Mouse (Mus musculus): ENCODE measurements around the gene Slc16a14. TPM values are rescaled to one million over a fixed set of nuclear protein-coding genes. Genes with fewer than 3 reads are reported as not detected.

Slc16a14 gene
- polyA plus RNA-seq, 1 experiment from 2014 or later = 2.4 TPM

GRCm38 (mm10) chr1:84925599-84925998, 9.3 kb downstream of the Slc16a14 start:
- no peaks in the 10 kb centered on the region for H3K9me3 ChIP-seq (ENCODE audit: control insufficient read depth, low read length)
- no peak overlapping the region for H3K4me2 ChIP-seq (ENCODE audit: low read depth)
- DNase-seq (ENCODE audit: low spot score) = no peak
- 85% methylated on average over 9 of the region's 9 CpGs for WGBS
- H3K9ac ChIP-seq (ENCODE audit: low read length) = no peak overlapping the region
- no peaks in the 10 kb centered on the region for H3K27me3 ChIP-seq (ENCODE audit: control insufficient read depth, insufficient read depth, low read length)
- H3K4me1 ChIP-seq (ENCODE audit: control insufficient read depth, insufficient read depth, low read length) = no peaks in the 10 kb centered on the region
- ATAC-seq (ENCODE audit: insufficient read depth, low FRiP score, low TSS enrichment) = no peak
- H3K36me3 ChIP-seq (ENCODE audit: control insufficient read depth, insufficient read depth, low read length) = no peaks in the 10 kb centered on the region
- H3K27ac ChIP-seq (ENCODE audit: low read depth, low read length) = no peak overlapping the region
- H3K4me3 ChIP-seq (ENCODE audit: low read depth, low read length) = no peak overlapping the region

GRCm38 (mm10) chr1:84924134-84924533, 10.8 kb downstream of the Slc16a14 start:
- no peak for DNase-seq (ENCODE audit: low spot score)
- H3K4me2 ChIP-seq (ENCODE audit: low read depth) = no peak overlapping the region
- no peaks in the 10 kb centered on the region for H3K27me3 ChIP-seq (ENCODE audit: control insufficient read depth, insufficient read depth, low read length)
- no peaks in the 10 kb centered on the region for H3K36me3 ChIP-seq (ENCODE audit: control insufficient read depth, insufficient read depth, low read length)
- H3K4me1 ChIP-seq (ENCODE audit: control insufficient read depth, insufficient read depth, low read length) = no peaks in the 10 kb centered on the region
- ATAC-seq (ENCODE audit: insufficient read depth, low FRiP score, low TSS enrichment) = no peak
- whole genome bisulfite sequencing = 77% methylated on average over 6 of the region's 6 CpGs
- H3K27ac ChIP-seq (ENCODE audit: low read depth, low read length) = no peak overlapping the region
- H3K9me3 ChIP-seq (ENCODE audit: control insufficient read depth, low read length) = no peaks in the 10 kb centered on the region
- H3K4me3 ChIP-seq (ENCODE audit: low read depth, low read length) = no peak overlapping the region
- no peak overlapping the region for H3K9ac ChIP-seq (ENCODE audit: low read length)

GRCm38 (mm10) chr1:84923432-84923831, 11.5 kb downstream of the Slc16a14 start:
- ATAC-seq (ENCODE audit: insufficient read depth, low FRiP score, low TSS enrichment) = no peak
- DNase-seq (ENCODE audit: low spot score) = no peak
- 82% methylated on average over 2 of the region's 2 CpGs for WGBS

GRCm38 (mm10) chr1:84918865-84919264, 16.1 kb downstream of the Slc16a14 start:
- no peak overlapping the region for H3K9ac ChIP-seq (ENCODE audit: low read length)
- ATAC-seq (ENCODE audit: insufficient read depth, low FRiP score, low TSS enrichment) = no peak
- 89% methylated on average over 3 of the region's 3 CpGs for WGBS
- H3K4me1 ChIP-seq (ENCODE audit: control insufficient read depth, insufficient read depth, low read length) = no peaks in the 10 kb centered on the region
- H3K36me3 ChIP-seq (ENCODE audit: control insufficient read depth, insufficient read depth, low read length) = no peaks in the 10 kb centered on the region
- no peak overlapping the region for H3K4me2 ChIP-seq (ENCODE audit: low read depth)
- no peak overlapping the region for H3K27ac ChIP-seq (ENCODE audit: low read depth, low read length)
- H3K4me3 ChIP-seq (ENCODE audit: low read depth, low read length) = no peak overlapping the region
- no peak for DNase-seq (ENCODE audit: low spot score)
- H3K27me3 ChIP-seq (ENCODE audit: control insufficient read depth, insufficient read depth, low read length) = no peaks in the 10 kb centered on the region
- H3K9me3 ChIP-seq (ENCODE audit: control insufficient read depth, low read length) = no peaks in the 10 kb centered on the region

More at GRCm38 (mm10) chr1:84923432-84923831, 11.5 kb downstream of the Slc16a14 start:
- Histone ChIP-seq H3K36me3 (ENCODE audit: control insufficient read depth, insufficient read depth, low read length) (no peaks in the 10 kb centered on the region), H3K9me3 (ENCODE audit: control insufficient read depth, low read length) (no peaks in the 10 kb centered on the region), H3K4me2 (ENCODE audit: low read depth) (no peak overlapping the region), H3K4me1 (ENCODE audit: control insufficient read depth, insufficient read depth, low read length) (no peaks in the 10 kb centered on the region), H3K4me3 (ENCODE audit: low read depth, low read length) (no peak overlapping the region), H3K9ac (ENCODE audit: low read length) (no peak overlapping the region), H3K27me3 (ENCODE audit: control insufficient read depth, insufficient read depth, low read length) (no peaks in the 10 kb centered on the region), H3K27ac (ENCODE audit: low read depth, low read length) (no peak overlapping the region)

- ATAC-seq (ENCODE audit: insufficient read depth, low FRiP score, low TSS enrichment) (no peak), DNase-seq (ENCODE audit: low spot score) (no peak)
- H3K9ac ChIP-seq (ENCODE audit: low read length) = no peak overlapping the region
- H3K27me3 ChIP-seq (ENCODE audit: control insufficient read depth, insufficient read depth, low read length) = no peaks in the 10 kb centered on the region
- no peak overlapping the region for H3K4me2 ChIP-seq (ENCODE audit: low read depth)
- no peaks in the 10 kb centered on the region for H3K9me3 ChIP-seq (ENCODE audit: control insufficient read depth, low read length)
- H3K36me3 ChIP-seq (ENCODE audit: control insufficient read depth, insufficient read depth, low read length) = no peaks in the 10 kb centered on the region
- WGBS = 94% methylated on average over 4 of the region's 4 CpGs
- H3K4me3 ChIP-seq (ENCODE audit: low read depth, low read length) = no peak overlapping the region
- H3K4me1 ChIP-seq (ENCODE audit: control insufficient read depth, insufficient read depth, low read length) = no peaks in the 10 kb centered on the region
- no peak overlapping the region for H3K27ac ChIP-seq (ENCODE audit: low read depth, low read length)
Measured at GRCm38 (mm10) chr1:84915010-84915409, 19.9 kb downstream of the Slc16a14 start.

- H3K27me3 ChIP-seq (ENCODE audit: control insufficient read depth, insufficient read depth, low read length) = no peaks in the 10 kb centered on the region
- no peak for ATAC-seq (ENCODE audit: insufficient read depth, low FRiP score, low TSS enrichment)
- H3K4me2 ChIP-seq (ENCODE audit: low read depth) = no peak overlapping the region
- no peaks in the 10 kb centered on the region for H3K36me3 ChIP-seq (ENCODE audit: control insufficient read depth, insufficient read depth, low read length)
- no peak overlapping the region for H3K9ac ChIP-seq (ENCODE audit: low read length)
- no peaks in the 10 kb centered on the region for H3K4me1 ChIP-seq (ENCODE audit: control insufficient read depth, insufficient read depth, low read length)
- H3K9me3 ChIP-seq (ENCODE audit: control insufficient read depth, low read length) = no peaks in the 10 kb centered on the region
- WGBS = 94% methylated on average over 11 of the region's 11 CpGs
- DNase-seq (ENCODE audit: low spot score) = no peak
- no peak overlapping the region for H3K4me3 ChIP-seq (ENCODE audit: low read depth, low read length)
- H3K27ac ChIP-seq (ENCODE audit: low read depth, low read length) = no peak overlapping the region
Measured at GRCm38 (mm10) chr1:84912571-84912970, 22.4 kb downstream of the Slc16a14 start.

- Histone ChIP-seq H3K9ac (ENCODE audit: low read length) (no peak overlapping the region), H3K4me2 (ENCODE audit: low read depth) (no peak overlapping the region), H3K4me1 (ENCODE audit: control insufficient read depth, insufficient read depth, low read length) (no peaks in the 10 kb centered on the region), H3K9me3 (ENCODE audit: control insufficient read depth, low read length) (no peaks in the 10 kb centered on the region), H3K27me3 (ENCODE audit: control insufficient read depth, insufficient read depth, low read length) (no peaks in the 10 kb centered on the region), H3K4me3 (ENCODE audit: low read depth, low read length) (no peak overlapping the region), H3K27ac (ENCODE audit: low read depth, low read length) (no peak overlapping the region), H3K36me3 (ENCODE audit: control insufficient read depth, insufficient read depth, low read length) (no peaks in the 10 kb centered on the region)
- ATAC-seq (ENCODE audit: insufficient read depth, low FRiP score, low TSS enrichment) (peak; percentile 82), DNase-seq (ENCODE audit: low spot score) (peak; percentile 45)
- 64% methylated on average over 8 of the region's 8 CpGs for WGBS
Measured at GRCm38 (mm10) chr1:84910177-84910804, 24.6 kb downstream of the Slc16a14 start.

- H3K9me3 ChIP-seq (ENCODE audit: control insufficient read depth, low read length) = no peaks in the 10 kb centered on the region
- H3K27ac ChIP-seq (ENCODE audit: low read depth, low read length) = no peak overlapping the region
- no peaks in the 10 kb centered on the region; the same call in 1 of the 2 replicates for H3K36me3 ChIP-seq (ENCODE audit: control insufficient read depth, insufficient read depth, low read length)
- H3K9ac ChIP-seq (ENCODE audit: low read length) = no peak overlapping the region
- DNase-seq (ENCODE audit: low spot score) (no peak), ATAC-seq (ENCODE audit: insufficient read depth, low FRiP score, low TSS enrichment) (no peak)
- H3K4me1 ChIP-seq (ENCODE audit: control insufficient read depth, insufficient read depth, low read length) = no peaks in the 10 kb centered on the region
- H3K4me2 ChIP-seq (ENCODE audit: low read depth) = no peak overlapping the region
- no peaks in the 10 kb centered on the region for H3K27me3 ChIP-seq (ENCODE audit: control insufficient read depth, insufficient read depth, low read length)
- WGBS = 81% methylated on average over 2 of the region's 2 CpGs
- no peak overlapping the region for H3K4me3 ChIP-seq (ENCODE audit: low read depth, low read length)
Measured at GRCm38 (mm10) chr1:84904467-84904866, 30.5 kb downstream of the Slc16a14 start.

GRCm38 (mm10) chr1:84899156-84899555, 35.8 kb downstream of the Slc16a14 start:
- no peaks in the 10 kb centered on the region for H3K9me3 ChIP-seq (ENCODE audit: control insufficient read depth, low read length)
- no peak overlapping the region for H3K27ac ChIP-seq (ENCODE audit: low read depth, low read length)
- ATAC-seq (ENCODE audit: insufficient read depth, low FRiP score, low TSS enrichment) (no peak), DNase-seq (ENCODE audit: low spot score) (no peak)
- WGBS = 91% methylated on average over 6 of the region's 6 CpGs
- H3K9ac ChIP-seq (ENCODE audit: low read length) = no peak overlapping the region
- no peaks in the 10 kb centered on the region for H3K27me3 ChIP-seq (ENCODE audit: control insufficient read depth, insufficient read depth, low read length)
- H3K4me1 ChIP-seq (ENCODE audit: control insufficient read depth, insufficient read depth, low read length) = no peaks in the 10 kb centered on the region
- H3K36me3 ChIP-seq (ENCODE audit: control insufficient read depth, insufficient read depth, low read length) = no peaks in the 10 kb centered on the region; the same call in 1 of the 2 replicates
- no peak overlapping the region for H3K4me3 ChIP-seq (ENCODE audit: low read depth, low read length)
- H3K4me2 ChIP-seq (ENCODE audit: low read depth) = no peak overlapping the region
